Mouse (Mus musculus): ENCODE data around the gene Tecpr2.
"Not testable (repeated sequence)": the region's sequence is repeated elsewhere in the genome, so short reads cannot be mapped to it uniquely, and the experiment has no call there.

The Tecpr2 gene

GRCm38 (mm10) chr12:110889036-110890020 is at the start of gene Tecpr2, which contains the start of gene Cinp:
TSS of gene Tecpr2 (plus strand) at chr12:110889264.
TSS of gene Cinp (minus strand) at chr12:110889145.
- DNase-seq = peak; percentile 98

DNA sequence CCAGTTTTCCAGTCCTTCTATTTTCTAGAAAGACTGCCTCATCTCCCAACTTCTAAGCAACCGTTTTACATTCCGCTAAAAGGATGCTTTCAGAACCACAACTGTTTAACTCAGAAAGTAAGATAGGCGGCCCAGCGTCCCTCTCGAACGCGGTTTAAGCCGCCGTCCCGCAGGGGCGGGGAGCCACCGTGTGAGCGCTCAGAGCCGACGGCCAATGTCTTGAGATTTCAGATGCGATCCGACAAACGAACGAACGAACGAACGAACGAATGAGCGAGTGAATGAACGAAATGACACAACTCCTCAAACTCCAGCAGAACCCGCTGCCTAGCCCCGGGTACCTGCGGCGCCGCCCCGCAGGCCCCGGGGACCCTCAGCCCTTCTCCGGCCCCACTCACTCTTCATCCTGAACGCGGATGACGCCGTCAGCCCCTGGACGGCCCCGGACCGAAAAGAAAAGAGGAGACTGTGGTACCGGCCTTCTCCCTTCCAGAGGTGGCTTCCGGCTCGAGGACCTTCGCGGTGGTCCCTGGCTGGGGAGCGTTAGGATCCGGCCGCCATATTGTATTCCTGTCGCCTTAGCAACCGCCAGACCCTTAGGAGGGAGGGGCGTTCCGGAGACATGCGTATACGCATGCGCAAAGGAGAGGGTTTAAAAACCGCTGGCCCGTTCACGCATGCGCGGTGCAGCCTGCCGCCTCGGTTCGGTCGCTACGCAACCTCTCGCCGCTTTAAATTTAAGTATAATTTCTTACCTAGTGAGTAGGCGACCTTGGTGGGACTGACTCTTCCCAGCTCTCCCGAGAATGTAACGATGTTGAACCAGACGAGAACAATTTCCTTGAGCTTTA is 48.5 kb upstream of the Tecpr2 start, which contains the start of gene Mok:
TSS of gene Mok (minus strand) at position 592 of the 851 bp plus-strand sequence.
- DNase-seq = peak; percentile 97

DNA sequence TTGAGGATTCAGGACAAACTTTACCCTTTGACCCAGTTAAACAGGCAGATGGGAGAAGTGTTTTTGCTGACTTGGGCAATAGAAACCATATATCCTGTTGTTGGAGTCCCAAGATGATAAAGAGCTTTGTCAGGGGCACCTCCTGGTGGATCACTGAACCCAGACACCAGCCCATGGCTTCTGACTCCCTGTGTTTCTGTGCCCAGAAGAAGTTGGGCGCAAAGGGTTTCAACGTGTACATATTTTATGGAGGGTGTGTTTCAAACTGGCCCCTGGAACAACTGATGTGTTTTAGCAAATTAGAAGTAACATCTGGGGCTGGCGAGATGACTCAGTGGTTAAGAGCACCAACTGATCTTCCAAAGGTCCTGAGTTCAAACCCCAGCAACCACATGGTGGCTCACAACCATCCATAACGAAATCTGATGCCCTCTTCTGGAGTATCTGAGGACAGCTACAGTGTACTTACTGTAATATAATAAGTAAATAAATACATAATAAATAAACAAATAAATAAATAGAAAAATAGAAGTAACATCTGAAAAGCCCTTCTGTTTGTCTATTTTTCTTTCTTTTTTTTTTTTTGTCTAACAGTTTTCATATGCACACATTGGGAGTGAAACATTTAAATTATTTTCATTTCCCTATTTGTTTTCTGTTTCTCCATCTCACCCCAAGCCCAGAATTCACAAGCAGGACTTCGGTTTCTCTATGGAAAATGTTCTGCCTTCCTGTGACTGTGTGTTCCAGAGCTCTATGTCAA is 47.2 kb upstream of the Tecpr2 start:
- peak; percentile 13 for DNase-seq

DNA sequence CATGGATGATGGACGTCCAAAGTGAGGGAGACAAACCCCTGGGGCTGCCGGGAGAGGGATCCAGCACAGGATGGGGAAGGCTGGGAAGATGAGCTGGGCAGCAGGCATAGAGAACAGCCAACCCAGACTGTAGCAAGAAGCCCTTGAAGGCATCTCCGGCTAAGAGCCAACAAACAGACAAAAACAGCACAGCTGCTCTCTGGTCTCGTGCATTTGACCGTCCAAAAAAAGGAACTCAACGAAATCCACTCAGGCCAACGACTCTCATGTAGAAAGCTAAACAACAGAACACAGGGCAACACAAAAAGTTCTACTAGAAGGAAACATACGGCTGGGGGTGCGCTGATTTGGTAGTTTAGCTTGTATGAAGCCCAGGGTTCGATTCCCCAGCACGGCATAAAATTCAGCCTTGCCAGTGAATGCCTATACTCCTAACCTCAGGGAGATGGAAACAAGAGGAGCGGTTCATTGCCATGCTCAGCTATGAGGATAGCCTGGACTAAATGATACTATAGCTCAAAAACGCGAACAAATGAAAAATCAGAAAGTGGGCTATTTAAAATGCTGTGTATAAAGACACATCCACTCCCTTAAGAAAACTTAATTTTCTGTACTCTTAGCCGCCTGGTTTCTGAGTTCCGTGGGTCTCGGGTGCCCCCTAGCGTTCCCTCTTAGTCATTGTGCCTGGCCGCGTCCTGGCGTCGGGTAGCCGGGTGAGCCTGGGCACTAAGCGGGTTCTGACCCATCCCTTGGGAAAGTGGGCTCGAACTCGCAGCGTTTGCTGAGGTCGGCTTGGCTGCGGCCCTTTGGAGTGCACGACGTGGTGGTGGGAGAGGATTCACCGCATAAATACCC is 45.6 kb upstream of the Tecpr2 start:
- peak; percentile 91 for DNase-seq

DNA sequence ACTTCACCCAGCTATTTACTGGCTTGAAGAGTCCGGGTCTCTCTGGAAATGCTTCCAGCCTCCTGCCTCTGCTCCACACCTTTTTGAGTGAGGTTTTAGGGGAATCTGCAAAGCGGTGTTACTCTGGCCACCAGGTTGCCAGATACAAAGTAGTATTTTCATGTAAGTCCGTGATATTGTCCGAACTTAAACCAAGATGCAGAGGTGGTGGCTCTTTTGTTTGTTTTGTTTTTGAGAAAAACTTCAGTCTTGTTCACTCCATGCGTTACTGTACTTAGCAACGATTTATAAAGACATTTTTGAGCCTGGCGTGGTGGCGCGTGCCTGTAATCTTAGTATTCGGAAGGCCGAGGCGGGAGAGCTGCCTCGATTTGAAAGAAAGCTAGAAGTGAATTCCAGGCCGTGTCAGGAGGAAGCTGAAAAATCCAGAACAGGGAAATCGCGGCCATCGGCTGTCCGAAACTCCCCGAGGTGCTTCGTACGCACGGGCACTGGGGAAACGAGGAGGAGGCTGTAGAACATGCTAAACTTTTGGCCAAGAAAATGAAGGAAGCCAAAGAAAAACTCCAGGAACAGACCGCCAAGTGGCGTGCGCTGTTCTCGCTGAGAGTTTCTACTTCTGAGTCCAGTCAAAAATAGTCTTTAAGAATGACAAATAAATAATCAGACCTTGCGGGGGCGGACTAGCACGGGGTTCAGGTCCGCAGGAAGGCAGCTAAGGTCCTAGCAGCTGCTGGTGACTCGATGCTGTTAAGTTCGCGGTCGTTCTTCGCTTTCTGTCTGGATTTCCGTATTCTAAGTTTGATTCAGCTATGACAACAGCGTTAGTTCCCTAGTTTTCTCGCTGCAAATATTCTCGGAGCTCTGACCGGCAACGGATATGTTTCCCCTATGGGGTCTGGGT is 44.6 kb upstream of the Tecpr2 start:
- no peak for DNase-seq

GRCm38 (mm10) chr12:110845131-110845880 is 43.8 kb upstream of the Tecpr2 start:
- peak; percentile 97 for DNase-seq

DNA sequence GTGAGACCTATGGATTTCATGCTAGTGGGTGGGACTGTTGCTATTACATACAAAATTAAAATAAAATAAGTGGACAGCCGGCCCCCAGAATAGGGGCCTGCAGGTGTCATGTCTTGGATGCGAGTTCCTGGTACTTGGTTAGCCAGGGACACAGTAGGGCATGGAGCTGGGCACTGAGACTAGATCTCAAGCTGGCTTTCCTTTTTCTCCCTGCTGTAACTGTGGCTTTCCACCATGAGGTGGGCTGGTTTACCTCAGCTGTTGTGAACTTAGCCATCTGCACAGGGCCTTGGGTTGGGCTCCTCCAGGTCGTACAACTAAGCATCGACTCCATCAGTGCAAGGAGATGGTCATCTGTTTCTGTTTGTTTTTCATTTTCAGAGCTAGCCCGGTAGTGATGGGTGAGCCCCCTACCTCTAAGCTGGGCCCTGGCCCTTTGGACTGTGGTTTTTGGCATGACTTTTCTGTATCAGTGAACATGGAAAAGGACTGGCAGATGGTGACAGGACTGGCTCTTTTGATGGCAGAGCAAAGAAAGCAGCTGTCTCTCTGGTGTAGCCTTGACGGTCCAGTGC is 42.8 kb upstream of the Tecpr2 start:
- DNase-seq = peak; percentile 14

- DNase-seq = peak; percentile 88
Measured at GRCm38 (mm10) chr12:110850010-110850928, 38.8 kb upstream of the Tecpr2 start, which contains the start of gene Zfp839. TSS of gene Zfp839 (plus strand) at chr12:110850253.

GRCm38 (mm10) chr12:110850929-110851256 is 38.2 kb upstream of the Tecpr2 start:
- DNase-seq = no peak

DNA sequence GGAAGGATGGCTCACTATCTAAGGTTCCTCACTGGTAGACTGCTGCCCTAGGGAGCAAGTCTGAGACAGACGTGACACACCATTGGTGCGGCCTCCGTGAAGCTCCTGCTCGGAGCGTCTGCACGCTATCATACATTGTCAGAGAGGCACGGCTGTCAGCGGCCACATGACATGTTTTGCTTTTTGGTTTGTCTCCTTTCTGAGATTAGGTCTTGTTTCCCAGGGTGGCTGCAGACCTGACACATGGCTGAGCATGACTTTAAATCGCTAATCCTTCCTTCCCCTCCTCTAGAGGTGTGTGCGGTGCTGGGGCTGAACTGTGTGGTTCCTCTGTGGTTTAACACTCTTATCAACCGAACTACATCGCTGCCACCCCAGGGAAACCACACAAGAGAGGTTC is 37.6 kb upstream of the Tecpr2 start:
- DNase-seq = peak; percentile 15

DNA sequence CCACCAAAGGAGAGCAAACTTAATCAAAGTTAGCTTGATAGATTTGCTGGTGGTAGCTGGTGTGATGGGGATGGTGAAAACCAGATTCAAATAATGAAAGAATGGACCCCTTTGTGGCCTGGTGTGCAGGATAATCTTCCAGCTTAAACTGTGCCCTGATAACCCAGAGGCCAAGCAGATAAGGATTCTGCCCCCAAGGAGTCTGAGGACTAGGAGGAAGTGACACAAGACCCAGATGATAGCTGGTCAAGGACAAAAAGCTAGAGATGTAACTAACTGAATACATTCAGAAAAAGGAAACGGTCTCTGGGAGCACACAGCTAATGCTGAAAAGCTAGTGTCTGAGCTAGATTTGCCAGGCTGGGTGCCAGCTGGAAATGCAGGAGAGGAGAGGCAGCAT is 37.1 kb upstream of the Tecpr2 start:
- no peak for DNase-seq

GRCm38 (mm10) chr12:110854786-110855737 is 34.0 kb upstream of the Tecpr2 start:
- DNase-seq = no peak

- no peak for DNase-seq
Measured at GRCm38 (mm10) chr12:110857196-110857595, 31.9 kb upstream of the Tecpr2 start.

DNA sequence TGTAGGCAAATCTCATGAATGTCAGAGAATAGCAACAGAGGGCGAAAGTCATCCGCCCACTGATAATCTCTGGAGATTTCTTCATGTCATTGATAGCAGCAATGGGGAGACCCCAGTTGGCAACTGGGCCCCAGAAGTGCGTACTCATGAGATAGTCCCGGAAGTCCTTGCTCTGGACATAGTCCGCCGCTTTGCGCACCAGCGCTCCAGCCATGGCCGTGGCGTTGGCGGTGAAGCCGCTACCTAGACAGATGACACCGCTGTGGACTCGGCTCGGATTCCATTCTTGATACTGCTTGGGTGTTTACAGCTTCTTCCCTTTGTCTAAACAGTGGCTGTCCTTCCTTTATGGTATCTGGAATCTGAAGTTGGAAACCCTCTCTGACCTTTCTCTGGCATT is 30.4 kb upstream of the Tecpr2 start:
- DNase-seq = not testable (repeated sequence)

DNA sequence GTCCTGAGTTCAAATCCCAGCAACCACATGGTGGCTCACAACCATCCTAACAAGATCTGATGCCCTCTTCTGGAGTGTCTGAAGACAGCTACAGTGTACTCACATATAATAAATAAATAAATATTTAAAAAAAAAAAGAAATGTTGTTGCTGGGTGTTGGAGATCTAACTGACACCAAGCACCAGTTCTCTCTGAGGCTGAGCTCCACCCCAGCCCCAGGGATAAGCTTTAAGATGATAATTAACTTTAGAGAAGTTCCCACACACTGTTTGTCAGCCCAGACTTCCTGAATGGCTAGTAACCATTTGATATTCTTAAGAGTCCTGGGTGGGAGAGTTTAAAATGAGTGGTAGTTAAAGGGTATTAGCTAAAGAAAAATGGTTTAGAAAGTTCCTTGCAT is 28.8 kb upstream of the Tecpr2 start:
- DNase-seq = no peak

- DNase-seq = no peak
Measured at GRCm38 (mm10) chr12:110861256-110861655, 27.8 kb upstream of the Tecpr2 start.

- no peak for DNase-seq
Measured at GRCm38 (mm10) chr12:110864008-110864407, 25.1 kb upstream of the Tecpr2 start.
